Mouse (Mus musculus) G1E (cell line): ENCODE results near the gene Ano2. TPM values are rescaled to one million over a fixed set of nuclear protein-coding genes. Genes with fewer than 3 reads are reported as not detected.

Experiments used
- ATAC-seq: 2 replicates; pipeline ENCODE4 v1.8.0; 2016; ENCODE audit warnings: mild to moderate bottlenecking; ENCODE audit not compliant: insufficient number of reproducible peaks, poor library complexity, low FRiP score, severe bottlenecking; ENCODE audit errors: extremely low read depth
- DNase-seq: peaks from one replicate; pipeline ENCODE4 v3.0.0; 2012; ENCODE audit warnings: low spot score
- H3K27me3 ChIP-seq: 2 replicates; pipeline ENCODE4 v1.6.1; 2012; ENCODE audit warnings: mild to moderate bottlenecking, low read length, inconsistent platforms; ENCODE audit not compliant: insufficient read depth
- H3K36me3 ChIP-seq: replicated peaks from 2 replicates; pipeline ENCODE3; 2012; ENCODE audit warnings: mild to moderate bottlenecking, inconsistent platforms
- H3K4me1 ChIP-seq: 2 replicates; pipeline ENCODE4 v1.6.1; 2012; ENCODE audit warnings: low read depth, low read length, inconsistent platforms, mixed read lengths; ENCODE audit not compliant: insufficient read depth
- H3K4me3 ChIP-seq: 2 replicates; pipeline ENCODE4 v1.5.1; 2012; ENCODE audit warnings: low read depth, mild to moderate bottlenecking, inconsistent platforms, low read length, moderate library complexity, mixed read lengths
- H3K9me3 ChIP-seq: replicated peaks from 2 replicates; pipeline ENCODE4 v1.6.1; 2012; ENCODE audit warnings: inconsistent platforms
- CTCF ChIP-seq: IDR thresholded peaks from 2 replicates; pipeline ENCODE4 v1.5.1; 2012; ENCODE audit warnings: low read depth, low read length, inconsistent platforms, mixed read lengths
- GATA1 ChIP-seq: IDR thresholded peaks from 2 replicates; pipeline ENCODE4 v1.6.1; 2012; ENCODE audit warnings: borderline replicate concordance, low read length, inconsistent platforms, mixed read lengths
- GATA2 ChIP-seq: IDR thresholded peaks from 2 replicates; pipeline ENCODE4 v1.6.1; 2012; ENCODE audit warnings: low read depth, low read length, inconsistent platforms, borderline replicate concordance
- POLR2AphosphoS5 ChIP-seq: IDR thresholded peaks from 2 replicates; pipeline ENCODE4 v1.6.1; 2012; ENCODE audit warnings: low read depth, low read length, inconsistent platforms; ENCODE audit not compliant: insufficient replicate concordance
- TAL1 ChIP-seq: conservative IDR thresholded peaks from 2 replicates; pipeline ENCODE4 v1.6.1; 2012; ENCODE audit warnings: low read depth, low read length, inconsistent platforms, mixed read lengths
- polyA plus RNA-seq: library from polyadenylated mRNA; stranded (reverse); fragments of >175 nt; gene quantifications from 2 replicates; pipeline ENCODE4 v1.2.3, GENCODE M21; 2012
- total RNA-seq, 2 experiments: library from RNA; stranded (forward) in 1 of 2; stranded (reverse) in 1 of 2; fragments of 200-1000 nt in 1 of 2; fragments of >200 nt in 1 of 2; fragmentation: Nextera tagmentation in 1 of 2; gene quantifications; 2 replicates each; pipeline ENCODE4 v1.2.3; 2014 to 2017

The Ano2 gene
- total and polyA plus RNA-seq, 3 experiments, result 0.05 TPM; not detected in 2

DNA sequence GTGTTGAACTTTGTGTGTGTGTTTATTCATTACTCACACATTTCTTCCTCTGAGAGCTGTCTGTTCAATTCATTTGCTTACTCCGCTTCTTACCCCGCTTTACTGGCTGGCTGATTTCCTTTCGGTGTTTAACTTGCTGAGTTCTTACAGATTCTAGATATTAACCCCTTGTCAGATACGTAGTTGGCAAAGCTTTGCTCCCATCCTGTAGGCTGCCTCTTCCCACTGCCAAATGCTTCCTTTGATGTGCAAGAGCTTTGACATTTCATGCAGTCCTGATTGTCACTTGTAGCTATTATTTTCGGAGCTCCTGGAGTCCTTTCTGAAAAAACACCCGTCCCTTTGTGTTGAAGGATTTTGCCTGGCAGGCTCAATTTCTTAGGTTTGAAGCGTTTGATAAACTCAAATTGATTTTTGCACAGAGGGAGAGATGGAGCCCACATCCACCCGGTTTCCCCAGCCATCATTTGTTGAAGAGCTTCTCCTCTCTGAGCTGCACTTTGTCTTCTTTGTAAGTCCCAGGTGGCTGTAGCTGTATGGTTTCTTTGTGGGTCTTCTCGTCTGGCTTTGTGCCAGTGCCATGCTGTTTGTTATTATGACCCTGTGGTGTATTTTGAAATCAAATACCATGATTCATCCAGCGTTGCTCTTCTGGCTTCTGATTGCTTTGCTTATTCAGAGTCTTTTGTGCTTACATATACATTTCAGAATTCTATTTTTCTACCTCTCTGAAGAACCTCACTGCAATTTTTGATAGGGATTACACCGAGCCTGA lies 47.5 kb downstream of the Ano2 start:
- Histone ChIP-seq H3K27me3 (no peaks in the 10 kb centered on the region), H3K4me3 (no peak overlapping the region), H3K4me1 (no peaks in the 10 kb centered on the region), H3K9me3 (peaks cover 37% of the 10 kb centered on the region), H3K36me3 (no peaks in the 10 kb centered on the region)
- no peak for TF ChIP-seq TAL1
- TF ChIP-seq CTCF, result no peak
- no peak for TF ChIP-seq GATA2
- no peak for TF ChIP-seq POLR2AphosphoS5
- ATAC-seq (no peak), DNase-seq (no peak)

DNA sequence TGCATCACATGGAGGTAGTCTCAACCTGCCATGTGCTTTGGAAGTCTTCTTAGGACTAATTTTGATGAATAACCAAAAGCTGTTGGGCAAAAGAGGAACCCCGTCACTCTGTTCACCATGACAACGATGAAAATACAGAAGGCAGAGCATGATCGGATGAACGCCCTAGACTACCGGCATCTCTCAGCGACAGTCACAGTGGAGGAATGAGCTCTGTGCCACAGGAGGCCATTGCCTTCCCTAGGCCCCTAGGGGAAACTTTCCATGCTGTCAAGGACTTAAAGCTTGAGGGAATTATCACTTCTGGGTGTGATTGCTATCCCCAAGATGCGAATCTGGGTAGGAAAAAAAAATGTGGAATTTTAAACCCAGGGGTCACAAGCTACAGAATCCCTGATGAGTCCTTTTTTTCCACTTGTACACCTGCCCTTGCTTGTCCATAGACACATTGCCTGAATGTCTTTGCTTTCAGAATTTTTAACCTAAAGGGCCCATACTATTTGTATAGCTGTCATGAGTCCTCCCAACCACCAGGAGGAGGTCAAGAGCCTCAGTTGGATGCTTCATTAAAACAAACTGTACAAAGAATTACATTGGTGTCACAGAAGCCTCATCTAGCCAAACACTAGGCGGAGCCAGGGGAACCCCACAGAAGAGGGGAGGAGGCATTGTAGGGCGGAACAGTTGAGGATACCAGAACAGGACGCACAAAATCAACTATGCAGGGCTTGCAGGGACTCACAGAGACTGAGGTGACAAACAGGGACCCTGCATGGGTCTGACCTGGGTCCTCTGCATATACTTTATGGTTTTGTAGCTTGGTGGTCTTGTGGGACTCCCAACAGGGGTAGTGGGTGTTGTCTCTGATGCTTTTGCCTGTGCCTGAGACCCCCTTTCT lies 53.2 kb downstream of the Ano2 start:
- Histone ChIP-seq H3K4me3 (no peak overlapping the region), H3K27me3 (no peaks in the 10 kb centered on the region), H3K36me3 (no peaks in the 10 kb centered on the region), H3K9me3 (peaks cover 55% of the 10 kb centered on the region), H3K4me1 (no peaks in the 10 kb centered on the region)
- no peak for DNase-seq
- ATAC-seq, result no peak
- TF ChIP-seq TAL1 (no peak), GATA2 (no peak), CTCF (no peak), POLR2AphosphoS5 (no peak), GATA1 (no peak)

DNA sequence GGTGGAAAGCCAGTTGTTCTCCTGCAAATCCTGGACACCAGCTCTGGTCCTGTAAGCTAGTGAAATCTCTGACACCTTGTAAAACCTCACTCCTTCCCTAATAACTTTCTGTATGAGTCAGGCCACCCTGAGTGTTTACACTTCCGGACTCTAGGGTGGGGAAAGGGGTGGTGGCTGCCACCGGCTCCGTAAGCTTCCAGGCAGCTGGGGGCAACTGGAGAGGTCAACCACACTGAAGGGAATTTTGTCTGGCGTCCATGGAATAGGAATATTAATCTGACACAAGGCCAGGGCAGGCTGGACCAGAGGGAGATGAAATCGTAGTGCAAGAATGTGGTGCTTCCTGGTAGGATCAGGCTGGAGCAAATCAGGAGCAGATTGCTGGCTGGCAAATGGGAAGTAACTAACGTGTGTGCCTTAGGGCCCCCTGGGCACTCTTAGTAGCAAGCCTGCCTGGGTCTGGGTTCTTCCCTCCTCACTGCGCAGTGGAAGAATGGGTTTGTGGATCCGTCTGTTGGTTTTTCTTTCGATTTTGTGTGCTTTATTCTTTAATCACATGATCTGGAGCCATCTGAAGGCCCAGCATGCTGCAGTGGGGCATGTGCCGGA lies 57.2 kb downstream of the Ano2 start:
- Histone ChIP-seq H3K27me3 (no peaks in the 10 kb centered on the region), H3K36me3 (no peaks in the 10 kb centered on the region), H3K9me3 (peaks cover 61% of the 10 kb centered on the region), H3K4me3 (no peak overlapping the region), H3K4me1 (no peaks in the 10 kb centered on the region)
- TF ChIP-seq TAL1 (no peak), GATA2 (no peak), CTCF (no peak), POLR2AphosphoS5 (no peak), GATA1 (no peak)
- no peak for DNase-seq
- no peak for ATAC-seq

DNA sequence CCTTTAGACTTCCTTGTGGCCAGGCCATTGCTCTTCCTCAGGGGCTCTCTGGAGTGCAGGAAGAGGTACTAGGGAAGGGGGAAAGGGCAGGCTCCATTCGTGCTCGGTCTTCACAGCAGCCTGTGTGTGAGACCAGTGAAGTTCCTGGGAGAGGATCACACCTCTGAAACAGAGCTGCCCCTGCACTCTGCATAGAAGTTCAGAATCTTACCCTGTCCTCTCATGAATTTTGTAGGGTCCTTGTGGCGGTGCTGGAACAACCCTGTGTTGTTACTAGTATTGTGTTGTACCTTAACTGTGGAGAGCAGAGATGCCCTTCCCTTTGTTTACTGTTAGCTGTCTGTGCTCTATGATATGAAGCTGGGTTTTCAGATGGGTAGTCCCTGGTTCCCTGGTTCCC lies 58.4 kb downstream of the Ano2 start:
- TF ChIP-seq CTCF, result no peak
- no peak for TF ChIP-seq POLR2AphosphoS5
- TF ChIP-seq GATA2, result no peak
- no peak for TF ChIP-seq TAL1
- no peak for TF ChIP-seq GATA1
- ATAC-seq (no peak), DNase-seq (no peak)
- Histone ChIP-seq H3K36me3 (no peaks in the 10 kb centered on the region), H3K27me3 (no peaks in the 10 kb centered on the region), H3K4me3 (no peak overlapping the region), H3K9me3 (peaks cover 52% of the 10 kb centered on the region), H3K4me1 (no peaks in the 10 kb centered on the region)

DNA sequence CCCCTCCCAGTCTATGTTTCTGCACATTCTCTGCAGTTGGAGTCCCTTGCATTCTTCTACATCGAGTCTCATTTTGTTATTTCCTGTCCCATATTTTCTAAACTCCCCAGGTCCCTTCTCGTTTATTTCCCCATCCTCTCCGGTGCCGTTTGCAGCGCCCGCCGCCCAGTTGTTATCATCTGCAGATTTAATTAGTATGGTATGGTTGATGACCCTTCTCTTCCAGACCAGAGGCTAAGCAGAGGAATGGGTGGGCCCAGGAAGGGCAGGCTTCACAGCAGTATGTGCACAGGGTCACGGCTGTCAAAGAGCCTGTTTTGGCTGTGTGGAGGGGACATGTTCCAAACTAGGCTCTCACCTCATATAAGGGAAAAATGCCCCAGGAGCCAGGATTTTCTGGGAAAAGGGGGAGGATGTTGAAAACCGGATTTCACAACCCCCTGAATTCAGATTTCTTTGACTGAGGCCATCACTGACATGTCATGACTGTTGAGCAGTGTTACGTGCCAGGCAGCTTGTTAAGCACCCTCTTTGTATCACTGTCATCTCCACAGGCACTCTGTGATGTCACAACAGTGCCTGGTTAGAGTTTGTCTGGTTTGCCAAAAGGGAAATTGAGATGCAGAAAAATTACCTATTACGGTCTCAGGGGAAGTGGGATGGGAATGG lies 72.8 kb downstream of the Ano2 start:
- ATAC-seq (no peak), DNase-seq (no peak)
- Histone ChIP-seq H3K9me3 (peaks cover 47% of the 10 kb centered on the region), H3K36me3 (no peaks in the 10 kb centered on the region), H3K4me1 (no peaks in the 10 kb centered on the region), H3K4me3 (no peak overlapping the region), H3K27me3 (no peaks in the 10 kb centered on the region)
- no peak for TF ChIP-seq GATA2
- TF ChIP-seq POLR2AphosphoS5, result no peak
